Mouse (Mus musculus) kidney, adult 2 months (tissue): ENCODE data around the gene Gss. TPM values are rescaled to one million over a fixed set of nuclear protein-coding genes. Genes with fewer than 3 reads are reported as not detected.

Experiments used
- DNase-seq: peaks from one replicate; pipeline ENCODE4 v3.0.0; 2021
- H3K27ac ChIP-seq: fragments of 200-500 bp; 2 replicates; pipeline ENCODE4 v1.5.1; 2012; ENCODE audit warnings: low read depth, low read length, control low read depth, inconsistent platforms; ENCODE audit not compliant: insufficient read depth
- H3K27me3 ChIP-seq: fragments of 200-500 bp; replicated peaks from 2 replicates; pipeline ENCODE4 v1.6.1; 2012; ENCODE audit warnings: mild to moderate bottlenecking, moderate library complexity, low read length, inconsistent platforms; ENCODE audit not compliant: control insufficient read depth, insufficient read depth
- H3K36me3 ChIP-seq: fragments of 200-500 bp; 2 replicates; pipeline ENCODE4 v1.6.1; 2012; ENCODE audit warnings: mild to moderate bottlenecking, moderate library complexity, low read length, inconsistent platforms; ENCODE audit not compliant: control insufficient read depth, insufficient read depth
- H3K4me1 ChIP-seq: fragments of 200-500 bp; 2 replicates; pipeline ENCODE4 v1.6.1; 2011; ENCODE audit warnings: low read length; ENCODE audit not compliant: control insufficient read depth, insufficient read depth
- H3K4me3 ChIP-seq: fragments of 200-500 bp; 2 replicates; pipeline ENCODE4 v1.5.1; 2011; ENCODE audit warnings: mild to moderate bottlenecking, low read depth, low read length, control low read depth; ENCODE audit not compliant: insufficient read depth
- CTCF ChIP-seq: fragments of 200-500 bp; conservative IDR thresholded peaks from 2 replicates; pipeline ENCODE4 v1.5.1; 2011; ENCODE audit warnings: low read depth, mild to moderate bottlenecking, control low read depth, low read length, moderate library complexity, mixed read lengths; ENCODE audit not compliant: insufficient read depth, insufficient read length
- POLR2A ChIP-seq: fragments of 200-500 bp; IDR thresholded peaks from one replicate; pipeline ENCODE4 v1.6.1; 2011; ENCODE audit warnings: low read depth, low read length, control low read depth
- WGBS: fragments of 180-500 bp; shearing (Covaris S2); methylation state at CpG from one replicate; pipeline ENCODE4 v1.1.7; 2018; 5-methylcytosine and 5-hydroxymethylcytosine counted together
- polyA plus RNA-seq: library from polyadenylated mRNA; depleted of rRNA; stranded (reverse); fragments of >200 nt; gene quantifications from 2 replicates; pipeline ENCODE4 v1.2.3, GENCODE M21; 2012

Gene Gss
- polyA plus RNA-seq, 1 experiment = 248 TPM

- Histone ChIP-seq H3K36me3 (no peaks in the 10 kb centered on the region), H3K27me3 (no peaks in the 10 kb centered on the region), H3K4me1 (no peaks in the 10 kb centered on the region), H3K4me3 (no peak overlapping the region), H3K27ac (no peak overlapping the region)
- no peak for DNase-seq
- 95% methylated on average over 9 of the region's 9 CpGs for WGBS
- TF ChIP-seq CTCF = no peak
- TF ChIP-seq POLR2A = no peak
Observed at GRCm38 (mm10) chr2:155628112-155628511, 35.5 kb upstream of the Gss start.

GRCm38 (mm10) chr2:155627030-155627738 lies 34.6 kb upstream of the Gss start:
- Histone ChIP-seq H3K27me3 (no peaks in the 10 kb centered on the region), H3K27ac (no peak overlapping the region), H3K4me1 (no peaks in the 10 kb centered on the region), H3K4me3 (no peak overlapping the region), H3K36me3 (no peaks in the 10 kb centered on the region)
- peak; percentile 92 for TF ChIP-seq CTCF
- TF ChIP-seq POLR2A = no peak
- 61% methylated on average over 21 of the region's 21 CpGs for WGBS
- peak; percentile 69 for DNase-seq

- Histone ChIP-seq H3K4me1 (no peaks in the 10 kb centered on the region), H3K27me3 (no peaks in the 10 kb centered on the region), H3K27ac (no peak overlapping the region), H3K36me3 (no peaks in the 10 kb centered on the region), H3K4me3 (no peak overlapping the region)
- no peak for DNase-seq
- no peak for TF ChIP-seq POLR2A
- TF ChIP-seq CTCF = no peak
- 47% methylated on average over 15 of the region's 15 CpGs for WGBS
Observed at GRCm38 (mm10) chr2:155626277-155626676, 33.7 kb upstream of the Gss start.

GRCm38 (mm10) chr2:155624730-155625129 lies 32.1 kb upstream of the Gss start:
- no peaks in the 10 kb centered on the region for H3K27me3 ChIP-seq
- no peaks in the 10 kb centered on the region for H3K36me3 ChIP-seq
- H3K4me3 ChIP-seq = no peak overlapping the region
- WGBS = 49% methylated on average over 10 of the region's 10 CpGs
- TF ChIP-seq CTCF = peak; percentile 82
- no peak for TF ChIP-seq POLR2A
- DNase-seq = peak; percentile 41
- no peaks in the 10 kb centered on the region for H3K4me1 ChIP-seq
- no peak overlapping the region for H3K27ac ChIP-seq

- H3K36me3 ChIP-seq = no peaks in the 10 kb centered on the region
- H3K27me3 ChIP-seq = no peaks in the 10 kb centered on the region
- H3K4me1 ChIP-seq = no peaks in the 10 kb centered on the region
- DNase-seq = no peak
- WGBS = 84% methylated on average over 6 of the region's 6 CpGs
- H3K4me3 ChIP-seq = no peak overlapping the region
- no peak for TF ChIP-seq CTCF
- no peak for TF ChIP-seq POLR2A
- no peak overlapping the region for H3K27ac ChIP-seq
Observed at GRCm38 (mm10) chr2:155623996-155624395, 31.4 kb upstream of the Gss start.

GRCm38 (mm10) chr2:155622606-155623005 lies 30.0 kb upstream of the Gss start:
- H3K4me1 ChIP-seq = no peaks in the 10 kb centered on the region
- 28% methylated on average over 11 of the region's 11 CpGs for WGBS
- H3K36me3 ChIP-seq = no peaks in the 10 kb centered on the region
- TF ChIP-seq POLR2A (no peak), CTCF (no peak)
- DNase-seq = no peak
- H3K27me3 ChIP-seq = no peaks in the 10 kb centered on the region
- H3K4me3 ChIP-seq = no peak overlapping the region
- H3K27ac ChIP-seq = no peak overlapping the region

GRCm38 (mm10) chr2:155619817-155620216 lies 27.2 kb upstream of the Gss start:
- H3K27ac ChIP-seq = no peak overlapping the region
- H3K4me1 ChIP-seq = no peaks in the 10 kb centered on the region
- TF ChIP-seq POLR2A = no peak
- peak; percentile 78 for TF ChIP-seq CTCF
- DNase-seq = peak; percentile 89
- 20% methylated on average over 8 of the region's 8 CpGs for whole genome bisulfite sequencing
- no peak overlapping the region for H3K4me3 ChIP-seq
- no peaks in the 10 kb centered on the region for H3K36me3 ChIP-seq
- no peaks in the 10 kb centered on the region for H3K27me3 ChIP-seq

GRCm38 (mm10) chr2:155616971-155617370 lies 24.4 kb upstream of the Gss start:
- no peak overlapping the region for H3K27ac ChIP-seq
- WGBS = 56% methylated on average over 6 of the region's 6 CpGs

More at GRCm38 (mm10) chr2:155616971-155617370, 24.4 kb upstream of the Gss start:
- Histone ChIP-seq H3K4me1 (peaks cover 3% of the 10 kb centered on the region; the same call in 1 of the 2 replicates), H3K36me3 (no peaks in the 10 kb centered on the region), H3K4me3 (no peak overlapping the region), H3K27me3 (no peaks in the 10 kb centered on the region)
- no peak for DNase-seq
- no peak for TF ChIP-seq CTCF
- TF ChIP-seq POLR2A = no peak
